Mouse (Mus musculus) G1E (cell line): ENCODE measurements around the gene Defb29. TPM values are rescaled to one million over a fixed set of nuclear protein-coding genes. Genes with fewer than 3 reads are reported as not detected.
A peak's percentile ranks its signal among the peaks of the same experiment; 100 is the strongest.

ENCODE experiments used
- ATAC-seq: 2 replicates; pipeline ENCODE4 v1.8.0; 2016; ENCODE audit warnings: mild to moderate bottlenecking; ENCODE audit not compliant: insufficient number of reproducible peaks, poor library complexity, low FRiP score, severe bottlenecking; ENCODE audit errors: extremely low read depth
- DNase-seq: peaks from one replicate; pipeline ENCODE4 v3.0.0; 2012; ENCODE audit warnings: low spot score
- H3K27me3 ChIP-seq: 2 replicates; pipeline ENCODE4 v1.6.1; 2012; ENCODE audit warnings: mild to moderate bottlenecking, low read length, inconsistent platforms; ENCODE audit not compliant: insufficient read depth
- H3K36me3 ChIP-seq: replicated peaks from 2 replicates; pipeline ENCODE3; 2012; ENCODE audit warnings: mild to moderate bottlenecking, inconsistent platforms
- H3K4me1 ChIP-seq: 2 replicates; pipeline ENCODE4 v1.6.1; 2012; ENCODE audit warnings: low read depth, low read length, inconsistent platforms, mixed read lengths; ENCODE audit not compliant: insufficient read depth
- H3K4me3 ChIP-seq: 2 replicates; pipeline ENCODE4 v1.5.1; 2012; ENCODE audit warnings: low read depth, mild to moderate bottlenecking, inconsistent platforms, low read length, moderate library complexity, mixed read lengths
- H3K9me3 ChIP-seq: replicated peaks from 2 replicates; pipeline ENCODE4 v1.6.1; 2012; ENCODE audit warnings: inconsistent platforms
- CTCF ChIP-seq: IDR thresholded peaks from 2 replicates; pipeline ENCODE4 v1.5.1; 2012; ENCODE audit warnings: low read depth, low read length, inconsistent platforms, mixed read lengths
- GATA1 ChIP-seq: IDR thresholded peaks from 2 replicates; pipeline ENCODE4 v1.6.1; 2012; ENCODE audit warnings: borderline replicate concordance, low read length, inconsistent platforms, mixed read lengths
- GATA2 ChIP-seq: IDR thresholded peaks from 2 replicates; pipeline ENCODE4 v1.6.1; 2012; ENCODE audit warnings: low read depth, low read length, inconsistent platforms, borderline replicate concordance
- POLR2AphosphoS5 ChIP-seq: IDR thresholded peaks from 2 replicates; pipeline ENCODE4 v1.6.1; 2012; ENCODE audit warnings: low read depth, low read length, inconsistent platforms; ENCODE audit not compliant: insufficient replicate concordance
- TAL1 ChIP-seq: conservative IDR thresholded peaks from 2 replicates; pipeline ENCODE4 v1.6.1; 2012; ENCODE audit warnings: low read depth, low read length, inconsistent platforms, mixed read lengths
- polyA plus RNA-seq: library from polyadenylated mRNA; stranded (reverse); fragments of >175 nt; gene quantifications from 2 replicates; pipeline ENCODE4 v1.2.3, GENCODE M21; 2012
- total RNA-seq, 2 experiments: library from RNA; stranded (forward) in 1 of 2; stranded (reverse) in 1 of 2; fragments of 200-1000 nt in 1 of 2; fragments of >200 nt in 1 of 2; fragmentation: Nextera tagmentation in 1 of 2; gene quantifications; 2 replicates each; pipeline ENCODE4 v1.2.3; 2014 to 2017

Defb29 gene
- total RNA-seq (2014; fragmentation: Nextera tagmentation), result not detected in 2 replicates
- total RNA-seq (2017), result not detected in 2 replicates
- polyA plus RNA-seq, result not detected in 2 replicates

DNA sequence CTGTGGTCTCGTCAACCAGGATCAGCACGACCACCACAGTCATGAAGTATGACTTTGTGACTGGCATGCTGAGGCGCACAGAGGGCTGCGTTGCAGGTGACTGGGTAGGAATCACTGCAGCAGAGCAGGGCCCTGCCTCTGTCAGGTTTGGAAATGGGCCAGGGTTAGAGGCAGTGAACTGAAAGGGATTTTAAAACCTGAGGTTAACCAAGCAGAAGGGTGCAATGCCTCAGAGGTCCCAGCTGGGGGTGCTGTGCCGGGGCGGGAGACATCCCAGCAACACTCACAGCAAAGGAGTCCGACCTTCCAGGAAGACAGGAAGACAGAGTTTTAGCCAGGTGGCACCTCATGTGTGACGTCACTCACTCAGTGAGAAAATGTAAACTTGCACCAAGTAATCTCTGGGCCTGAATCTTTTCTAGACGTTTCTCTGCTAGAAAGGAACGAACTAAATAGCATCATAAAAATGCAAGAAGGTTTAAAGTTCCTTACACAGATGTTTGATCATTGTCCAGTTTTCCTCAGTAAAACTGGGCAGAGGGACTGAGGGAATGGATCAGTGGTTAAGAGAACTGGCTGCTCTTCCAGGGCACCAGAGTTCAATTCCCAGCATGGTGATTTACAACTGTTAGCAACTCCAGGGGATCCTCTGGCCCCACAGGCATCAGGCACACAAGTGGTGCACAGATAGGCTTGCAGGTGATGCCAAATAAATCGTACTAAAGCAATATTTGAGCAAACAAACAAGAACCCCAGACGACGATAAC is at the start of gene Defb29:
Defb29 (minus strand) TSS at position 155 of the 767 bp plus-strand sequence.
- Histone ChIP-seq H3K4me1 (no peaks in the 10 kb centered on the region), H3K4me3 (no peak within 1 kb of the TSS), H3K27me3 (peaks cover 3% of the 10 kb centered on the region; the same call in 1 of the 2 replicates), H3K36me3 (no peaks in the 10 kb centered on the region), H3K9me3 (peaks cover 2% of the 10 kb centered on the region; the same call in 1 of the 2 replicates)
- DNase-seq, result no peak
- no peak for ATAC-seq
- TF ChIP-seq TAL1, result no peak
- TF ChIP-seq POLR2AphosphoS5, result no peak
- TF ChIP-seq GATA1, result no peak
- no peak for TF ChIP-seq CTCF
- no peak for TF ChIP-seq GATA2

- ATAC-seq (no peak), DNase-seq (no peak)
- Histone ChIP-seq H3K27me3 (peaks cover 4% of the 10 kb centered on the region), H3K36me3 (no peaks in the 10 kb centered on the region), H3K4me3 (no peak overlapping the region), H3K9me3 (no peaks in the 10 kb centered on the region), H3K4me1 (no peaks in the 10 kb centered on the region)
- TF ChIP-seq POLR2AphosphoS5, result no peak
- no peak for TF ChIP-seq TAL1
- TF ChIP-seq GATA2, result no peak
- TF ChIP-seq GATA1, result no peak
- TF ChIP-seq CTCF, result no peak
These were observed 49.1 kb upstream of the Defb29 start for GRCm38 (mm10) chr2:152589021-152589420.

DNA sequence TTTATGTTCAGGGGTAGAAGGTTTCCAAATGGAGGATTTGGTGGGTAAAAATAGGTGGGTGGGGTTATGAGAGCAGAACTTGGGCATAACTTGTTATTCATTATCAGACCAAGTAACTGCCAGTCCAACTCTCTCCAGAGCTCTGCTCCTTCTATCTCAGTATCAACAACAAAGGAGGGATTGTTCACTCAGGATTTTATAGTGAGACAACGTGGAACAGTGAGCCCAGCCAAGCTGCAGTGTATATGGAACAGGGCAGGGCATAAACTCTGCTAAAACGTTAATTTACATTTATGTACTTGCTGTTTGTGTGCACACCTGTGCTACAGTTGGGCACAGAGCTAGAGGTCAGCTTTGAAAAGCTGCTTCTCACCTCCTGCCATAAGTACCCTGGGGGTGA is 48.6 kb upstream of the Defb29 start:
- Histone ChIP-seq H3K4me3 (no peak overlapping the region), H3K4me1 (no peaks in the 10 kb centered on the region), H3K9me3 (no peaks in the 10 kb centered on the region), H3K27me3 (peaks cover 5% of the 10 kb centered on the region), H3K36me3 (no peaks in the 10 kb centered on the region)
- DNase-seq (no peak), ATAC-seq (no peak)
- TF ChIP-seq CTCF (no peak), GATA2 (no peak), GATA1 (no peak), POLR2AphosphoS5 (no peak), TAL1 (no peak)

DNA sequence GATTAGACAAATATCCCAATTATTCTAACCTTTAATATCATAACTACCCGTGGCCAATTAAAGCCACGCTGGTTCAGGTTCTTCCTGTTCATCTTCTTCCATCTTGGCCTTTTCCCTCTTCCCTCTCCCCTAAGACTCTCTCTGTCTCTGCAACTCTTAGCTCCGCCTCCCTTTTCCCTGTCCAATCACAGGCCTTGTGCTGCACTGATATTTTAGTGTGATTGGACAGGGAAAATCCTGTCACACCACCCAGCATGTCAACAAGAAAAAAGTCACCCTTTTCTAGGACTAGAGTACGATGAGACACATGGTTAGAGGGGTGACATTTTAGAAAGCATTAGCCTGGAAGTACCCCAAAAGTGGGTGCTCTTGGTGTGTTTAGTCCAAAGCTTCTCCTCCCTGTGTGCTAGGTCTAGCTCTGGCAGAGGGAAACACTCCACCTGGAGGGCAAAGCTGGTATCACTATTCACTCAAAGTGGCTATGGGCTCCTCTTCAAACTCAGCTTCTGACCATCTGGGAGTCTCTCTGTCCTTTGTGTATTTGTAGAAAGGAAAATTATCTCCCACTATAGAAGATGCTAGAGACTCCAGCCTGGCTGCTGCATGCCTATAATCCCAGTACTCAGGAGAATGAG is 47.1 kb upstream of the Defb29 start:
- H3K4me3 ChIP-seq, result no peak overlapping the region
- DNase-seq (peak; percentile 11), ATAC-seq (no peak)
- H3K4me1 ChIP-seq, result no peaks in the 10 kb centered on the region
- H3K27me3 ChIP-seq, result peaks cover 5% of the 10 kb centered on the region
- H3K9me3 ChIP-seq, result no peaks in the 10 kb centered on the region
- no peaks in the 10 kb centered on the region for H3K36me3 ChIP-seq
- no peak for TF ChIP-seq GATA1
- TF ChIP-seq GATA2, result no peak
- TF ChIP-seq POLR2AphosphoS5, result no peak
- no peak for TF ChIP-seq CTCF

- Histone ChIP-seq H3K4me1 (no peaks in the 10 kb centered on the region), H3K9me3 (no peaks in the 10 kb centered on the region), H3K4me3 (no peak overlapping the region), H3K36me3 (no peaks in the 10 kb centered on the region), H3K27me3 (peaks cover 5% of the 10 kb centered on the region)
- DNase-seq (no peak), ATAC-seq (no peak)
- TF ChIP-seq CTCF (no peak), POLR2AphosphoS5 (no peak), TAL1 (no peak), GATA2 (no peak), GATA1 (no peak)
These were observed 40.7 kb upstream of the Defb29 start for GRCm38 (mm10) chr2:152580612-152581011.

- no peak for ATAC-seq
- TF ChIP-seq GATA2 (no peak), CTCF (no peak), POLR2AphosphoS5 (no peak), TAL1 (no peak), GATA1 (no peak)
- Histone ChIP-seq H3K27me3 (peaks cover 5% of the 10 kb centered on the region), H3K4me3 (no peak within 1 kb of the TSS), H3K4me1 (no peaks in the 10 kb centered on the region), H3K9me3 (no peaks in the 10 kb centered on the region), H3K36me3 (no peaks in the 10 kb centered on the region)
- no peak for DNase-seq
These were observed 40.2 kb upstream of the Defb29 start, which contains the start of gene Defb19 for GRCm38 (mm10) chr2:152580107-152580506. TSS of gene Defb19 (minus strand) at chr2:152580312.
